Comparison of ENCODE assay signal across 29 mouse cellular contexts in the genomic region with DNA sequence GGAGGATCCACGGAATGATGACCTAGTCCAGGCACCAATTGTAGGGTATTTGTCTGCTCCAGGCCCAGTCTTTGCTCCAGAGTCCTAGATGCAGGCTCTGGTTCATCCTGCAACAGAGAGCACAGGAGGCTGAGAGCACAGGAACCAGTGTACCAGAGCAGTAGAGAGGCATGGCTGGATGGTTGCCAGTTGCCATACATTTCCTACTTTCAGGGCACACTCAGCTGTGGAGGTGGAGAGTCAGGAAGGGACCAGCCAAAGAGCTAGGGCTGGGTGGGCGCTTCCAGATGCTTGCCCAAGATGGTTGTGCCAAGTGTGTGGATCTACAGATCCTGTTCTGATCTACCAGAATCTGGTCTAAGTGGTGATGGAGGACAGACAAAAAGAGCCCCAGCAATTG. TPM values are rescaled to one million over a fixed set of nuclear protein-coding genes. Genes with fewer than 3 reads are reported as not detected.
DNase-seq lines count a peak whose midpoint lies in the region; TF ChIP-seq lines count a peak whose summit lies in the region.
"Had no signal": no experiment of that assay in that cellular context is flagged by ENCODE, and none has a peak within 500 bp of the region (broad histone marks: within the 10 kb centered on the region; RNA-seq: fewer than 3 reads in every experiment).

No protein-coding gene starts in this region.

- TF ChIP-seq POLR2A in lung, adult 2 months (IDR thresholded peaks at IDR 0.05; ENCODE audit: borderline replicate concordance, extremely low read depth, low read depth, low read length): peak; percentile 83; the same call in 1 of the 2 replicates

- no peak for TF ChIP-seq CTCF in lung, adult 2 months (IDR thresholded peaks at IDR 0.05; ENCODE audit: insufficient read depth, low read length)

- peak; percentile 1 to 4 for DNase-seq in frontal cortex, postnatal 36 days (ENCODE audit: low spot score in 2 of 2)
- no peak for DNase-seq in frontal cortex, postnatal 10 days (ENCODE audit: low spot score in 2 of 2)
- no peak for DNase-seq in lung, adult 2 months
- no peak for DNase-seq in lung, postnatal 25 days (ENCODE audit: low spot score)
- DNase-seq in lung, postnatal 36 days: peak; percentile 16
- no peak for DNase-seq in lung, postnatal 10 days
- peak; percentile 12 for DNase-seq in telencephalon, adult 2 months (ENCODE audit: low read depth, low spot score)
- DNase-seq: adrenal gland, postnatal 10 days; adrenal gland, postnatal 36 days; B cell, adult 2 months; cerebellum, adult 11 months; cerebellum, adult 8-10 months; cerebellum, postnatal 10 days; cerebellum, postnatal 36 days; embryo, embryonic 11 days; gastrocnemius, postnatal 10 days; gastrocnemius, postnatal 36 days; heart, adult 2 months had no signal

- peak overlapping the region; percentile 60 for H3K4me3 ChIP-seq in lung, adult 2 months (replicated peaks; ENCODE audit: extremely low read depth, low read depth, low read length)
- H3K4me3 ChIP-seq: embryonic facial prominence, embryonic 10.5 days; embryonic facial prominence, embryonic 13.5 days; erythroblast, embryonic 14.5 days; forebrain, embryonic 12.5 days; forebrain, embryonic 15.5 days; heart, adult 2 months; hindbrain, embryonic 10.5 days; hindbrain, embryonic 13.5 days had no signal

- 74% methylated on average over 2 of the region's 2 CpGs for WGBS in lung, adult 2 months

- H3K4me1 ChIP-seq in lung, adult 2 months (ENCODE audit: control insufficient read depth, insufficient read depth, low read length): no peaks in the 10 kb centered on the region

RNA-seq across cellular contexts. Expression of gene Slc34a2, which starts 15.4 kb away (rescaled TPM):
- 1,059 and 1,222 TPM in 2 replicates for polyA plus RNA-seq in lung, adult 2 months (2012; rRNA removed)
- polyA plus RNA-seq: cortical plate, adult 2 months; erythroblast, embryonic 14.5 days; forebrain, embryonic 12.5 days; forebrain, embryonic 15.5 days; G1E; heart, embryonic 11.5 days; heart, embryonic 14.5 days; hindbrain, embryonic 10.5 days; hindbrain, embryonic 13.5 days had no signal

Comparison
In these comparisons a context has a peak if more than half of its experiments do, and no peak if none do; other contexts are left out.
1. DNase-seq: peak in frontal cortex, postnatal 36 days (2 of 2), lung, postnatal 36 days (single experiment) and telencephalon, adult 2 months (single experiment); none in frontal cortex, postnatal 10 days (0 of 2), lung, adult 2 months (single experiment), lung, postnatal 25 days (single experiment) and lung, postnatal 10 days (single experiment).